Mouse (Mus musculus) frontal cortex, postnatal 25 days (tissue): ENCODE data around the gene Chek2.
"Not testable (repeated sequence)": the region's sequence is repeated elsewhere in the genome, so short reads cannot be mapped to it uniquely, and the experiment has no call there.

Experiments
- DNase-seq, 2 experiments: peaks; one replicate each; pipeline ENCODE4 v3.0.0; 2022; ENCODE audit warnings: low spot score in 2 of 2

The Chek2 gene

DNA sequence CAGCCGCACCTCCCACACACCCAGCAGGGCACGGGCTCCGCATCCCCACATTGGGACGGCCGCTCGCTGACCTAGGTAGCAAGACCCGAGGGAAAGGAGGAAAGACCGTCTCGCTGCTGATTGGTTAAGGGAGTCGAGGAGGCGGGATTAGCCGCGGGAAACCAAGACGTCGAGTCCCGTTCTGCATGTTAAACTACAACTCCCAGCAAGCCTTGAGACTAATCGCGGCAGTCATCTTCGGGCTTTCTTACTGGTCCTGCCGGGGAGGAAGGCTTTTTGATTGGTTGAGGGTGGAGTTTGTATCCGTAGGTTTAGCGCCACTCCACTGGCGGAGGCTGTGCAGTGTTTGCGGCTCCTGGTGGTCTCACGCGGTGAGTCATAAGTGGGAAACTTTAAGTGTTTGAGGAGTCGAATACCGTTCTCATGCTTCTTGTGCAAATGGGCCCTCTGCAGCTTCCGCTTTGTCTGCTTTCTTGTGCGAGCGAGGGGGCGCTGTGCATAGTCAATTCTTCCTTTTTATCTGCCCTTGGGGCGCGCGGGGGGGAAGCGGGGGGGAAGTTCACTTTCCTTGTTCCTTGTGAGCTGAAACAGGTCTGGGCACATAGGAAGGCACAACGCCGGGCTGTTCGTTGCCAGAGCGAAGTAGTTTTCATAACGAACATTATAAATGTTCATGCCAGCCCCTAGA is at the start of gene Chek2, which contains the start of gene Hscb:
Gene Chek2, plus strand, starts transcription at position 302 of the 688 bp plus-strand sequence.
Gene Hscb, minus strand, starts transcription at position 100 of the 688 bp plus-strand sequence.
- peak; percentile 96 to 98 for DNase-seq

DNA sequence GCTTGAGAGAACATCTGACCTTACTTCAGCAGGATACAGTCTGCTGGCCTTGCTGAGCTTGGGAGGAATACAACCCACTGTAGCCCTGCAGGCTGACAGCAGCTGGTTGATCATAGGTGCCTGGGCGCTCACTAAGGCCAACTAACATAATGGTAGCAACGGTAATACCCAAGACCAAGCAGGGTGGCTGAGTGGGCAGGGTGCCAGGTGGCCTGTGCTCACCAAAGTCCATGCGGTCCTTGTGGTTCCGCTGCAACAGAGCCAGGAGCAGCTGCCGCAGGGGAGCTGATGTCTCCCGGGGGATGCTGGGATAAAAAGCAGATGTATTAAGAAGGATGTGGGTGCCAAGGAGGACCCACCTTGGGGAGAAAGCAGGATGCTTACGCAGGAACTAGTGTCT is 45.4 kb upstream of the Chek2 start:
- no peak for DNase-seq

DNA sequence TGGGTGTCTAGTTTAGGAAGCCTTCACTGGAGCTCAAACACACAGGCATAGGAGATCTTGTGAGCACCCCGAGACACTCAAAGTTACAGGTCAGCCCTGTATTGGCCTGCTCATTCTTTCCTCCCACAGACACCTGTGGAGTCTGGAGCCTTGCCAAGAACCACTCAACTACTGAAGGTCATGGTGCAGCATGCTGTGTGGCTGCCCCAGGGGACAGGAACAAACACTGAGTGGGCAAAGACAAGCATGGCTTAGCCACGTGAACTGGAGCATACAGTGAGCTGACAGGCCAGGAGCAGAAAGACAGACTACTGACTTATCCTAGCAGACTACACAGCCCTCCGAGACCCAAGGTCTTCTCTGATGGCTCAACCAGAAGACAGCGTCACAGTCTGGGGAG is 42.1 kb upstream of the Chek2 start:
- DNase-seq, result no peak

DNA sequence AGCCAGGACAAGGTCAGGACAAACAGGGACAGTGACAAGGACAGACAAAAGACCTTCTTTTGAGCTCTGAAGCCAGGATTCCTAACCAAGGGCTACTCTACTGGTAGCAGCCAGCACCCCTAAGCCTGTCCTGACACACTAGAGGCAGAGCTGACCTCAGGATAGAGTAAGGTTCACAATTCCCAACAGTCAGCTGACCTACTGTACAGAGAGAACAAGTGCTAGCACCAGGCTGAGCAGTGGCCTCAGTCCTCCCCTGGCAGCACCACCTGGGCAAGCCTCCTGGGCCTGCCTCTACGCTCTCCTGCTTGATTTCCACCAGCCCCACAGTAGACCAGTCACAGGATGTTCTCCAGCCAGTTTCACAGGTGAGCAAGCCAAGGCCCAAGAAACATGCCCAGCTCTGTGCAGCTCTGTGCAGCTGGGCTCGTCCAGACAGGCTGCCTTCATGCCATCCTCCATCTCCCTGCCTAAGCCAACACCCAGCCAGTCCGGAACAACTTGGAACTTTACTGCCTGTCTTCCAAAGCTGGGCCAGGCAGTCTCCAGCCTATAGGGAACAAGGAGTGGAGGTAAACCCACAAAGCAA is 38.6 kb upstream of the Chek2 start:
- no peak for DNase-seq

DNA sequence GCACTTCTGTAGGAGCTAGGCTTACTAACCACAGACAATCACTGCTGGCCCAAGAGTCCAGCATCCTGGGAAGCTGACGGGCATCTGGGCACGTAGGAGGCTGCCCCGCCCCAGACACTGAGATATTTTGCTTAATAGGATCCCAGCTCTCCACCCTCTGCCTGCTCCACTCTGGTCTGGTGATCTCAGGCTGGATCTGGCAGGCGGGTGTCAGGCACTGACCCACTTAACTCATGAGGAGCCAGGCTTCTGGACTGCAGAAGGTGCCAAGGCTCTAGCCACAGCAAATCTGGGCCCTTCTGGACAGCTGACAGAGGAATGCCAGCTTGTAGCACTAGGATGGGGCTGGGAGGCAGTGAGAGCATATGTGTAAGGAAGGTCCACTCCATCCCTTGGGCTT is 37.6 kb upstream of the Chek2 start:
- DNase-seq, result no peak

DNA sequence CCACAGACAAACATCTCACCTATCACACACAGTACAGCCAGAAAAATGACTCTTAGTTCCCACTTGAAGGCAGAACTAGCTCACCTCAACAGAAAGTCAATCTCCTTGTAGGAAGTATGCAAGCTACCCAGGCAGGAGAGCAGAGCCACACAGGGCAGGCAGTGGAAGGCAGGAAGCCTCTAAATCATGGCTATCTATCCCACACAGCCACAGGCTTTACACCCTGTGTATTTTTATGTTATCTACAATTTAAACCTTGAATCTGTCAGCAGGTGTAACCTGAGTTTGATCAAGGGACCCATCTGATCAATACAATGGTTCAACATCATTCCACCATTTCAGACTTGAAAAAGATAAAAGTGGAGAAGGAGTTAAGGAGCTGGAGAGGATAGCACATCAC is 37.0 kb upstream of the Chek2 start:
- DNase-seq, result no peak

DNA sequence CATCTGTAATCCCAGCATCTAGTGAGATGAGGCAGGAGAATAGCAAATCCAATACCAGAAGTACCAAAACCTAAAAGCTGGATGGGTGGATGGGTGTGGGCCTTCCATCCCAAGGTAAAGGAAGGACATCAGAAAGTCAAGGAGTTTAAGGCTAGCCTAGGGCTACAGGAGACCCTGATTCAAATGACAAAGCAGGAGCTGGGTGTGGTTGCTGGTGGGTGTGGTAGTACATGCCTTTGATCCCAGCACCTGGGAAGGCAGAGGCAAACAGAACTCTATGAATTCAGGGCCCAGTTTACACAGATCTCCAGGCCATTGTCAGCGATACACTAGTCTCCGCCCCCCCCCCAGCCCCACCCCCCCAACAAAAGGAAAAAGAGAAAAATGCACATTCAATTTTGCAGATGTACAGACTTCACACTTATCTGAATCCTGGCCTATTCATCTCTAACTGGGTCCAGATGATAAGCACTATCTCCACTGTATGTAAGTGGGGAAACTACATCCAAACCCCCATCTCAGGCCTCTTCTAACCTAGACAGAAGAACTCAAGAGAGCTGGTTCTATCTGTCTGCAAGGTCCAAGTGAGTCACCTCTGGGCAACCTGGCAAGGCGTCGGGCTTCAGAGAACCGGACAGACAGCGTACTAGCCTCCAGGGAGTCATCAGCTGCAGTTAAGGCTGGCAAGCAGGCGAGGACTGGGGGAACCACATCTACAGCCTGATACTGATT is 35.6 kb upstream of the Chek2 start:
- no peak for DNase-seq

DNA sequence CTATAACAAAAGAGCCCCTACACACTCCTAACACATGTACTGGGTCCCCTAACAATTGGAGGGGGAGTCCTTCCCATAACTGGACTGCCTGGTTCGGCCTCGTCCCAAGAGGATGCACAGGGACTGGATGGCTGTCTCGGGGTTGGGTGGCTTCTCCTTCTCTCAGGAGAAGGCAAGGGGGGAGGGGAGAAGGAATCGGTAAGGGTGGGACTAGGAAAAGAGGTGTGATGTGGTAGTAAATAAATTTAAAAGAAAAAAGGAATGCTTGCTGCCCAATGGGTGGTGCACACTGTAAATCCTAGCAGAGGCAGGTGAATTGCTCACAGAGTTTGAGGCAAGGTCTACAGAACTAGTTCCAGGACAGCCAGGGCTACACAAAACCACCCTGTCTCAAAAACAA is 33.6 kb upstream of the Chek2 start:
- DNase-seq, result no peak

DNA sequence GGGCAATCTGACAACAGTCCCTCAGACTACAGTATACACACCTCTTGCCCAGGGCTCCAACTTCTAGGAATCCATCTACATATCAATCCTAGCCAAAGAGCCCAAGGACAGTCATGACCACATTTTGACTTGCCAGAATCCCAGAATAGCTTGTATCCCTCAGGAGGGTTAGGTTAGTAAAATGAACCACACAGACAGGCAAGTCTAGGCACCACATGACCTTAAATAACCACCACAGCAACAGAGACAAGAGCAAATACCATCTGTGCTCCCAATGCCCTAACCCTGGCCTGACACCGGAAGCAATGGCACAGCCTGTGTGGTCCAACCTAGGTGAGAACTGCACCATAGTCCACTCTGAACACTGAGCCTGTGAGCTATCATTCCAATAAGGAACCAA is 33.1 kb upstream of the Chek2 start:
- no peak for DNase-seq

DNA sequence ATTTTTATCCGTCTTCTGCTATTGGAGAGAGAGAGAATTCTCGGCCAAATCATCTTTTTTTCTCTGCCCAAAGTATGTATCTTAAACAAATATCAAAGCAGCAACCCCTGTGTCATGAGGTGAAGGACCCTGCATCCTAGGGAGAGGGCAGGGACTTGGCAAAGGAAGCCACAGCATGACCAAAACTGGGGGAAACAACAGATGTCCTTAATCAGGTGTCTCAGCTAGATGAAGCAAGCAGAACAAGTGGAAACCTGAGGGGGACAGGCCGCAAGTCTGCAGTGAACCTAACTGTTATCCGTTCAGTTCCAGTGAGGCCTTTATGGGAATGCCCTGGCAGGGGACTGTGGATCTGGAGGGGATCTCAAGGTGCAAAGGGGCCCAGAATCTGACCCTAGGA is 32.3 kb upstream of the Chek2 start:
- no peak for DNase-seq

DNA sequence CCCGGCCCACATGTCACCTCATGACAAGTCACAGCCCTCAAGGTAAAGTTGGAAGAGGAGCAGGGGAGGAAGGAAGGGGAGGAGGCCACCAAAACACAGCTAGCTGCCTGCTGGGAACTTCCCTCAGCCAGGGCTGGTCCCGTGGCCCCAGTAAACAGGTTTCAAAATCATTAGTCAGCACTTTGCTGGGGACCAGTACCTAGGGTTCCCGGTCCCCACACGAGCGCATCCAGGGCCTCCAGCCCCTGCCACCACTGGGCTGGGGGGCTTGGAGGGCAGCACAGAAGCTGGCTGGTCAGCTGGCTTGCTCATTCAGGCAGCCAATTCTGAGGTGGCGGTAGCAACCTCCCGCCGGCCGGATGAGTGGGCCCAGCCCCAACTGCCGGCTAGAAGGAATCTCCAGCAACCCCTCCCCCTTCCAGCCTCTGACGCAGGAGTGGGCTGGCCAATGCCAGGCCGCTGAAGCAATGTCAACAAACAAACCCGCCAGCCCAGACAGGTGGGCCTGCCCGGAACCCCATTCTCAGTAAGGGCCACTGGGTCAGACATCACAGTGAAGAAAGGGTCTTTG is 31.6 kb upstream of the Chek2 start:
- DNase-seq, result peak; percentile 57 to 74

DNA sequence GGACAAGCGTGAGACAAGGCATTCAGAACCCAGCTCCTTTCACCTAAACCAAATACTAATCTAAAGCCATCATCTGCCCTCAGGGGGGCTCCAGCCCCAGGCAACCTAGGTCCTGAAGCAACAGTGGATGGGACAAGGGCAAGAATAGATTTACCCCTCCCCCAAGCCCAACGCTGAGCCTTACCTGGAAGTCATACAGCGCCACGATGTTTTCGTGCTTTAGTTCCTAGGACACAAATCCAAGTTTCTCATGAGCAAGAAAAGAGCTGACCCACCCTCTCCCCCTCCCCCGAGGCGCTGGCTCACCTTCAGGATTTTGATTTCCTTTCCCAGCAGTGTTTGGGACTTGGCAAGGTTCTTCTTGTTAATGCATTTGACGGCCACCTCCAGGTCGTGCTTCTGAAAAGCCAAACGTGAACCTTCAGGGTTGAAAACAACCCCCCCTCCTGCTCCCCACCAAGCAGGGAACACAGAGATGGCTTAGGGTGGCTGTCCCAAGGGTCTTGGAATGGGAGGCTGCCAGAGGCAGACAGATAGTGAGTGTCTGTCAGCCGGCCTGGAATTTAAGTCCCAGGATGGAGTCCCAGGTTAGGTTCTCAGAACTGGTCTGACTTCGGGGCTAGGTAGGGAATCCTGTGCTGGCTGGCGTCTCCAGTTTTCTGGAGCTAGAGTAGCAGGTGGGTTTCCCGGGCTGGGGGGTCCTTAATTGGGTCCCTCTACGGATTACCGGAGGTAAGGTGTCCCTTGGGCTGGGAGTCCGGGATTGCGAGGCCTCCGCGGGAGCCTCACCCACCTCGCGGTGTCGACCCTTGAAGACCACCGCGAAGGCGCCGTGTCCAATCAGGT is 30.7 kb upstream of the Chek2 start:
- DNase-seq, result no peak

DNA sequence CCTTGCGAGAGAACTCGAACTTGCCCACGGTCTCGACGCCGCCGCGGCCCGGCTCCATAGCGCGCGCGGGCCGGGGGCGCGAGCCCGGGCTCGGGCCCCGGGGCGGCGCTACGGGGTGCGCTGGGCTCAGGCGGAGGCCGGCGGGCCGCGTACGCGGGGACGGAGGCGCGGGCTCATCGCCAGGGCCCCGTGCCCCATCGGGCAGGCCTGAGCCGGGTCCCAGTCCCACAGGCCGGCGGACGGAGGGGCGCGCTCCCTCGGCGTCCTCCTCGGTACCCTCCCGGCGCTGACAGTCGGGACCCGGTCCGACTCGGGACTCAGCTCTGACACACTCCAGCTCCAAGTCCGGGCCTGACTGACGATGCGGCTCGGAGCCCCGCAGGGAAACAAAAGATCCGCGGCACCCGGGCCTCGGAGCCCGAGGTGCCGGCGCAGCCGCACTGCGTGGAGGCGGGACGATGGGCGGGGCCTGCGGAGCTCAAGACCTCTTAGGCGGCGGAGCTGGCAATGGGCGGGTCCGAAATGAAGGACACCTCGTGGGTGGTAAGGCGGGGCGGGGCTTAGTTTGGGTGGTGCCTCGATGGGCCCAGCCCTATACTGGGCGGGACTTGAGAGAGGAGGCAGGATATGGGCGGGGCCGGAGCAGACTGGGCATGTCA is 30.0 kb upstream of the Chek2 start, which contains the start of gene Ulk1:
Gene Ulk1, minus strand, starts transcription at position 431 of the 659 bp plus-strand sequence.
- DNase-seq, result peak; percentile 96 to 99

DNA sequence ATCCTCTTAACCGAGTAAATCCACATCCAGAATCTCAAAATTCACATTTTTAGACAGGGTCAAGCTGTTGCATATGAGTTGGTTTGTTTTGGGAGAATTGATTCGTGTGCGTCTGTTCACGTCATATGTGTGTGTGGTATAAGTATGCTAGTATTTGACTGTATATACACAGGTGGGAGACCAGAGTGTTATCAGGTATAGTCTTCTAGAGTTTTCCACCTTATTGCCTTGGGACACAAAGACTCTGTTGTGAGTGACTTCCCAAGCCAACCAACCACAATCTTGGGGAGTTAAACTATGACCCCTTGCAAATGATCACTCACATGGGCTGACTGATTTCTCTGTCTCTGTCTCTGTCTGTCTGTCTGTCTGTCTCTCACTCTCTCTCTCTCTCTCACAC is 15.4 kb upstream of the Chek2 start:
- no peak for DNase-seq

DNA sequence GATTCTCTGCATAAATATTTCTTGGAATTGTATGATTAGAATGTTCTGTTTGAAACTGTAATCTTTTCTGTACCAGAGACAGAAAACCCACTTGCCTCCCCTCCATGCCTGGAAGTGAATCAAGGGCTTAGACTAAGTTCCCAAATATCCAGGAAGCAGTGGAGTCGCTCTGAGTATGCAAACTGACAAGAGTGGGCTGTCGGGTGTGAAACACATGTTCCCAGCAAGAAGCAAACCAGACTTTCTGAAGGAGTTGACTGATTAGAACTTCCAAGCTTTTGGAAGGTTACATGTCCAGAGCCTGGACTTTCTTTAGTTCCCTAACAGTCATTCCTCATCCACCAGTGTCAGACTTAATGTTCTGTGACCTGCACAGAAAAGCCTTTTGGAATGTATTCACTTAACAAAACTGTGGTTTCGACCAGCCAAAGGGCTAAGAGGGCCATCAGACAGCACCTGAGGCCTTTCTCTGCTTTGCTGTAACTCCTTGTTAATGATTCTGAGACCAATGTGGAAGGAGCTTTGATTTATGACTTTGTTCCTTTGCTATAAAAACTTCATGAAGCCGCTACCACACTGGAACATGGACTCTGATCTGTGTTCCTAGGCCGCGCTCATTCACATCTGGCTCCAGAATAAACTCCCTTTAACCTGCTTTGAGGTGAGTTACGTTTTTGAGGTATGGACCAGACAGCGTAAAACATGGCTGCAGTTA is 12.8 kb upstream of the Chek2 start:
- no peak for DNase-seq

DNA sequence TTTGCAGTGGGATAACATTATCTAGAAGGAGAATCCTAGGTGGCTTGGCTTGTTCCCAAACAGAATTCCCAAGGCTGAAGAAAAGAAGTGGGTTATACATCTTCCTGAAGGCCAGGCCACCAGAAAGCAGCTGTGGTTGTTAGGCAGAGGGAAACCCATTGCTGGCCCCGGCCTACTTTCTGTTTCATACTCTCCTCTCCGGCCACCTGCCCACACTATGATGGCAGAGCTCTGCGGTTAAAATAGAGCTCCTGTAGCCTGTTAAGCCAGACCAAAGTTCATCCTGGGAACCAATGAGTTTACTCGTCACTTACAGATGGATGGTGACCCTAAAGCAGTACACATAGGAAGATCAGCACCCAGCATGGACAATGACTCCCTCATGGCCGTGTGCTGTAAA is 12.2 kb upstream of the Chek2 start:
- no peak for DNase-seq

DNA sequence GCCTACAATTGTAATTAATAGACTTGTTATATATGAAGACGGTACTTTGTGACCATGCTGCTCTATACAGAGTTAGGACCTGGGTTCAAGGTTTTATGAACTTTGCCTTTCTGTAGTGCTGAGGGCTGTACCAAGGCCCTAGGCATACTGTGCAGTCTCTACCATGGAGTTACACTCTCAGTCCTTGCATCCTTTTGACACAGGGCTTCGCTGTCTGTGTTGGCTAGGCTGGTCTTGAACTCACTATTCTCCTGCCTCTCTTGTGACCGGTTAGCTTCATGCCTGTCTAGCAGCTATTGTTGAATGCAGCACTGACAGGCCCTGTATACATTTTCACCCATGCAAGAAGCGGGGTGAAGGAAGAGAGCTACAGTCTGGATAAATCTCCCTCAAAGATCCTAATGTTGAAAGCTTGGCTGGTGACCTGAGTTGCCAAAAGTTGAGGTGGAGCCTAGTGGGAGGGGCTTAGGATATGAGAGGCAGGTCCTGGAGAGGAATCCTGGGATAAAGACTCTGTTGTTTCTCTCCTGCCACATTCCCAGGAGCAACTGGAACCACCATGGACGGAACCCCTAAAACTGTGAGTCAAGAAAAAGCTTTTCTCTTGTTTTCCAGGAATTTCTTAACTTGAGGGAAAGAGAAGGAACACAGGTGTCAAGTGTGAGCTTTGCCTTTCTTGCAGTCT is 8.6 kb upstream of the Chek2 start:
- no peak for DNase-seq

DNA sequence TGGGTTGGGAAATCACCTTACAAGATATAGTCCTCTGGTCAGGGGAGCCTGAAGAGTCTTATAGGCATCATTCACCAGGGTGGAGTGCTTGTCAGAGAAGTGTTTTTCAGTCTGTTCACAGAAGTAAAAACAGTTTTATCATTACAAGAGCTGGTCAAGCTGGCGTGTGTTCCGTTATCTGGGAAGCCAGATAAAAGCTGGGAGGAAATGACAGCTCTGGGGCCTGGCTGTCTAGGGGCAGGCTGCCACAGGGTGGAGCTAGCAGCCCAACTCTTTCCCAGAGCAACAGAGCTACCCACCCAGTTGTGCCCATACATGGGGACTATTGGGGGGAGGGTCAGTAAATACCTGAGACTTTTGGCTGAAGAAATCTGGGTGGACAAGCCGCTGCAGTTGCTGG is 3.8 kb upstream of the Chek2 start:
- peak; percentile 26 to 27 for DNase-seq

DNA sequence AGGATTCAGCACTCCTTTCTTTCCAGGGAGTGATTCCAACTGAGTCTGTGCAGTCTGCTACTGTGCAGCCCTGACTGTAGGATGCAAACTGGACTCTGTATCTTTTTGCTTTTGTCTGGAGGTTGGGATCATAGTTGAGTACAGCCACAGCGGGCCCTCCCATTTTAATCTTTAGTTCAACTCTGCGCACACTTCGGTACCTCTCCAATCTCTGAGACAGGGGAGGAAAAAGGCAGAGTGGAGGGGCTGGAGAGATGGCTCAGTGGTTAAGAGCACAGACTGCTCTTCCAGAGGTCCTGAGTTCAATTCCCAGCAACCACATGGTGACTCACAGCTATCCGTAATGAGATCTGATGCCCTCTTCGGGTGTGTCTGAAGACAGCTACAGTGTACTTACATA is 1.8 kb upstream of the Chek2 start:
- DNase-seq, result not testable (repeated sequence)
